Mouse (Mus musculus): ENCODE measurements around the gene Tnni2. TPM values are rescaled to one million over a fixed set of nuclear protein-coding genes. Genes with fewer than 3 reads are reported as not detected.
A peak's percentile ranks its signal among the peaks of the same experiment; 100 is the strongest.

Tnni2 gene
- total RNA-seq, 1 experiment, result 3.7 TPM

- H3K4me3 ChIP-seq (ENCODE audit: insufficient read depth in 1 of 2, low read depth in 1 of 2, low read length in 2 of 2, poor library complexity in 1 of 2, severe bottlenecking in 1 of 2), result no peak overlapping the region
- H3K36me3 ChIP-seq (ENCODE audit: control insufficient read depth, insufficient read depth, low read length, poor library complexity, severe bottlenecking), result no peaks in the 10 kb centered on the region
- no peak overlapping the region for H3K27ac ChIP-seq (ENCODE audit: insufficient read depth, low read depth, low read length, poor library complexity, severe bottlenecking)
- H3K9ac ChIP-seq (ENCODE audit: insufficient read depth, low read depth, low read length, poor library complexity, severe bottlenecking), result no peak overlapping the region
- TF ChIP-seq MAFK (IDR thresholded peaks at IDR 0.05; ENCODE audit: insufficient read depth, low read depth, low read length) (no peak), ZC3H11A (IDR thresholded peaks at IDR 0.05; ENCODE audit: borderline replicate concordance, low read depth, low read length) (no peak), CHD2 (IDR thresholded peaks at IDR 0.05; ENCODE audit: low read depth, low read length) (no peak), HCFC1 (IDR thresholded peaks at IDR 0.05; ENCODE audit: borderline replicate concordance, insufficient read depth, low read length) (no peak), ZNF384 (IDR thresholded peaks at IDR 0.05; ENCODE audit: low read depth, low read length) (no peak)
- peaks cover 0 to 5% of the 10 kb centered on the region in 2 experiments; a peak in 1 of 4 replicates for H3K4me1 ChIP-seq (ENCODE audit: control insufficient read depth in 2 of 2, insufficient read depth in 2 of 2, low read length in 2 of 2, poor library complexity in 1 of 2)
- no peaks in the 10 kb centered on the region for H3K9me3 ChIP-seq (ENCODE audit: control insufficient read depth, insufficient read depth, low read depth, low read length)
- in situ Hi-C loops (cut with MboI; ENCODE audit: low sequenced_read_pairs in 2 of 2, unreplicated experiment in 2 of 2), result no loop called here
- DNase-seq (ENCODE audit: low read depth, low spot score), result no peak
Measured at GRCm38 (mm10) chr7:142479886-142480285, 38.3 kb downstream of the Tnni2 start.

- H3K9me3 ChIP-seq (ENCODE audit: control insufficient read depth, insufficient read depth, low read depth, low read length), result no peaks in the 10 kb centered on the region
- in situ Hi-C loops (cut with MboI; ENCODE audit: low sequenced_read_pairs in 2 of 2, unreplicated experiment in 2 of 2), result no loop called here
- H3K4me1 ChIP-seq (ENCODE audit: control insufficient read depth in 2 of 2, insufficient read depth in 2 of 2, low read length in 2 of 2, poor library complexity in 1 of 2), result peaks cover 0 to 5% of the 10 kb centered on the region in 2 experiments; a peak in 1 of 4 replicates
- no peak overlapping the region for H3K4me3 ChIP-seq (ENCODE audit: insufficient read depth in 1 of 2, low read depth in 1 of 2, low read length in 2 of 2, poor library complexity in 1 of 2, severe bottlenecking in 1 of 2)
- H3K27ac ChIP-seq (ENCODE audit: insufficient read depth, low read depth, low read length, poor library complexity, severe bottlenecking), result no peak overlapping the region
- TF ChIP-seq ZNF384 (IDR thresholded peaks at IDR 0.05; ENCODE audit: low read depth, low read length) (no peak), CHD2 (IDR thresholded peaks at IDR 0.05; ENCODE audit: low read depth, low read length) (no peak), MAFK (IDR thresholded peaks at IDR 0.05; ENCODE audit: insufficient read depth, low read depth, low read length) (no peak), ZC3H11A (IDR thresholded peaks at IDR 0.05; ENCODE audit: borderline replicate concordance, low read depth, low read length) (no peak)
- H3K9ac ChIP-seq (ENCODE audit: insufficient read depth, low read depth, low read length, poor library complexity, severe bottlenecking), result no peak overlapping the region
- DNase-seq (ENCODE audit: low read depth, low spot score), result no peak
- no peaks in the 10 kb centered on the region for H3K36me3 ChIP-seq (ENCODE audit: control insufficient read depth, insufficient read depth, low read length, poor library complexity, severe bottlenecking)
Measured at GRCm38 (mm10) chr7:142480661-142481060, 39.1 kb downstream of the Tnni2 start.

GRCm38 (mm10) chr7:142481186-142481567, 39.6 kb downstream of the Tnni2 start:
- H3K4me1 ChIP-seq (ENCODE audit: control insufficient read depth in 2 of 2, insufficient read depth in 2 of 2, low read length in 2 of 2, poor library complexity in 1 of 2), result peaks cover 0 to 5% of the 10 kb centered on the region in 2 experiments; a peak in 1 of 4 replicates
- H3K36me3 ChIP-seq (ENCODE audit: control insufficient read depth, insufficient read depth, low read length, poor library complexity, severe bottlenecking), result no peaks in the 10 kb centered on the region
- peak overlapping the region; percentile 32 to 42; a peak in 2 of 4 replicates for H3K4me3 ChIP-seq (ENCODE audit: insufficient read depth in 1 of 2, low read depth in 1 of 2, low read length in 2 of 2, poor library complexity in 1 of 2, severe bottlenecking in 1 of 2)
- H3K27ac ChIP-seq (ENCODE audit: insufficient read depth, low read depth, low read length, poor library complexity, severe bottlenecking), result no peak overlapping the region
- in situ Hi-C loops (cut with MboI; ENCODE audit: low sequenced_read_pairs in 2 of 2, unreplicated experiment in 2 of 2), result no loop called here
- no peak for TF ChIP-seq CHD2 (IDR thresholded peaks at IDR 0.05; ENCODE audit: low read depth, low read length)
- peak; percentile 22; the same call in 1 of the 2 replicates for TF ChIP-seq ZC3H11A (IDR thresholded peaks at IDR 0.05; ENCODE audit: borderline replicate concordance, low read depth, low read length)
- H3K9ac ChIP-seq (ENCODE audit: insufficient read depth, low read depth, low read length, poor library complexity, severe bottlenecking), result peak overlapping the region; percentile 55; the same call in 1 of the 2 replicates
- peak; percentile 54 for DNase-seq (ENCODE audit: low read depth, low spot score)
- H3K9me3 ChIP-seq (ENCODE audit: control insufficient read depth, insufficient read depth, low read depth, low read length), result no peaks in the 10 kb centered on the region

GRCm38 (mm10) chr7:142481568-142482255, 40.1 kb downstream of the Tnni2 start:
- Histone ChIP-seq H3K4me1 (ENCODE audit: control insufficient read depth in 2 of 2, insufficient read depth in 2 of 2, low read length in 2 of 2, poor library complexity in 1 of 2) (peaks cover 0 to 7% of the 10 kb centered on the region in 2 experiments; a peak in 1 of 4 replicates), H3K4me3 (ENCODE audit: insufficient read depth in 1 of 2, low read depth in 1 of 2, low read length in 2 of 2, poor library complexity in 1 of 2, severe bottlenecking in 1 of 2) (peak overlapping the region; percentile 32 to 42), H3K36me3 (ENCODE audit: control insufficient read depth, insufficient read depth, low read length, poor library complexity, severe bottlenecking) (no peaks in the 10 kb centered on the region), H3K9me3 (ENCODE audit: control insufficient read depth, insufficient read depth, low read depth, low read length) (no peaks in the 10 kb centered on the region), H3K27ac (ENCODE audit: insufficient read depth, low read depth, low read length, poor library complexity, severe bottlenecking) (no peak overlapping the region), H3K9ac (ENCODE audit: insufficient read depth, low read depth, low read length, poor library complexity, severe bottlenecking) (peak overlapping the region; percentile 55; the same call in 1 of the 2 replicates)
- no peak for TF ChIP-seq ZC3H11A (IDR thresholded peaks at IDR 0.05; ENCODE audit: borderline replicate concordance, low read depth, low read length)
- no peak for TF ChIP-seq CHD2 (IDR thresholded peaks at IDR 0.05; ENCODE audit: low read depth, low read length)
- no peak for TF ChIP-seq HCFC1 (IDR thresholded peaks at IDR 0.05; ENCODE audit: borderline replicate concordance, insufficient read depth, low read length)
- no peak for TF ChIP-seq ZNF384 (IDR thresholded peaks at IDR 0.05; ENCODE audit: low read depth, low read length)
- no peak for TF ChIP-seq MAFK (IDR thresholded peaks at IDR 0.05; ENCODE audit: insufficient read depth, low read depth, low read length)
- DNase-seq (ENCODE audit: low read depth, low spot score), result no peak
- in situ Hi-C loops (cut with MboI; ENCODE audit: low sequenced_read_pairs in 2 of 2, unreplicated experiment in 2 of 2), result no loop called here
